Mouse (Mus musculus) liver, postnatal 0 days (tissue): Measurements from ENCODE around the gene Cacna2d4.

Experiments used
- CTCF ChIP-seq: sonication (generic); IDR thresholded peaks from 2 replicates; pipeline ENCODE4 v1.5.1; 2016; ENCODE audit warnings: antibody characterized with exemption, low read depth
- EP300 ChIP-seq: IDR thresholded peaks from 2 replicates; pipeline ENCODE4 v1.6.1; 2016; ENCODE audit warnings: antibody characterized with exemption, low read depth, mild to moderate bottlenecking

DNA sequence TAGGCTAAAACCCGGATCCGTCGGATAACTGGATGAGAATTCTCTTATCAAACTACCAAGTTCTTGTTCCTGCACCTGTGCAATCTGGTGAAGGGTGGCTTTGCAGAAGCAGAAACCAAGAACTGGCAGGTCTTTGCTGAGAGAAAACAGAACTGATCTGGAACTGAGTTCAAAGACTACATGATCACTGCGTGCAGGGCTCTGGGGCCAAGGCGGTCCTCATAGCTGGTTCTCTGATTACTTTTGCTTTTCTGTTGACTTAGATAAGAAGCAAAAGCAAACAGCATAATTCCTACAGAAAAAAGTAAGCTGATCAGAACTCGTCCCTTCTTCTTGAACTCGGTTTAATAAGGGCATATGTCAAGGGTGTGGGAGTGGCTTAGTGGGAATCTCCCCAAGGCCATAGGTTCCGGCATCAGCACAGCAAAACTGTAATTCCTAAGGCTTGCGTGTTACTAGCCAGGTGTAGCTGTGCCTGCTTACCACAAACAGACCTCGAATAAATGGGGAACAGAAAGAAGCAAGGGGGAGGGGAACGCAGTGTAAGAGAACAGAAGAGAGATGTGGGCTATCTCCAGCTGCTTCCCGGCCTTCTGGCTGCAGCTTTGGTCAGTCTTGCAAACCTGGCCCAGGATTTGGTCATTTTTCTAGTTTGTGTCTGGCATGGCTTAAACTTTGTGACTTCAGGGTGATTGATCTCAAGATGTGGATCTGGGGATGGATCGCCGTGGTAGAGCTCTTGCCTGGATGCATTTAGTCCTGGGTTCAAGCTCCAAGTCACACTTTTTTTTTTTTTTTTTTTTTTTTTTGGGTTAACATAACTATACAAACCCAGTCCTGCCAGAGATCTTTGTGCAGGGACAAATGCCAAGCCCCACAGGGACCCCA lies 159.3 kb downstream of the Cacna2d4 start:
- no peak for TF ChIP-seq CTCF
- no peak for TF ChIP-seq EP300
